Mouse (Mus musculus): ENCODE measurements around the gene Ubqln1. TPM values are rescaled to one million over a fixed set of nuclear protein-coding genes. Genes with fewer than 3 reads are reported as not detected.

The Ubqln1 gene
- polyA plus RNA-seq, 1 experiment from 2014 or later: 137 TPM

- H3K9me3 ChIP-seq: no peaks in the 10 kb centered on the region
- peaks cover 19% of the 10 kb centered on the region for H3K36me3 ChIP-seq
- no peak overlapping the region for H3K27ac ChIP-seq
- no peaks in the 10 kb centered on the region for H3K27me3 ChIP-seq
- no peak overlapping the region for H3K9ac ChIP-seq (replicated peaks)
- 91% methylated on average over 6 of the region's 6 CpGs for WGBS
- no peak for ATAC-seq (ENCODE audit: insufficient number of reproducible peaks, insufficient read depth, low FRiP score, low TSS enrichment, low read depth)
- no peaks in the 10 kb centered on the region for H3K4me1 ChIP-seq (replicated peaks)
- H3K4me2 ChIP-seq: no peak overlapping the region
- no peak overlapping the region for H3K4me3 ChIP-seq (replicated peaks)
Observed at GRCm38 (mm10) chr13:58201343-58201742, 14.1 kb downstream of the Ubqln1 start.

- no peak overlapping the region for H3K4me3 ChIP-seq (replicated peaks)
- no peaks in the 10 kb centered on the region for H3K27me3 ChIP-seq
- H3K9ac ChIP-seq (replicated peaks): no peak overlapping the region
- H3K36me3 ChIP-seq: peaks cover 46% of the 10 kb centered on the region
- no peak overlapping the region for H3K27ac ChIP-seq
- ATAC-seq (ENCODE audit: insufficient number of reproducible peaks, insufficient read depth, low FRiP score, low TSS enrichment, low read depth): no peak
- no peaks in the 10 kb centered on the region for H3K4me1 ChIP-seq (replicated peaks)
- no peak overlapping the region for H3K4me2 ChIP-seq
- no peaks in the 10 kb centered on the region for H3K9me3 ChIP-seq
- 87% methylated on average over 7 of the region's 7 CpGs for WGBS
Observed at GRCm38 (mm10) chr13:58197981-58198640, 17.3 kb downstream of the Ubqln1 start.

GRCm38 (mm10) chr13:58197211-58197610 lies 18.2 kb downstream of the Ubqln1 start:
- WGBS: 87% methylated on average over 3 of the region's 3 CpGs
- Histone ChIP-seq H3K27me3 (no peaks in the 10 kb centered on the region), H3K9me3 (no peaks in the 10 kb centered on the region), H3K9ac (replicated peaks) (no peak overlapping the region), H3K27ac (no peak overlapping the region), H3K4me3 (replicated peaks) (no peak overlapping the region), H3K4me1 (replicated peaks) (no peaks in the 10 kb centered on the region), H3K36me3 (peaks cover 55% of the 10 kb centered on the region), H3K4me2 (no peak overlapping the region)
- ATAC-seq (ENCODE audit: insufficient number of reproducible peaks, insufficient read depth, low FRiP score, low TSS enrichment, low read depth): no peak

GRCm38 (mm10) chr13:58194908-58195307 lies 20.5 kb downstream of the Ubqln1 start:
- Histone ChIP-seq H3K27me3 (no peaks in the 10 kb centered on the region), H3K27ac (no peak overlapping the region), H3K4me3 (replicated peaks) (no peak overlapping the region), H3K36me3 (peaks cover 76% of the 10 kb centered on the region), H3K4me2 (no peak overlapping the region), H3K9me3 (no peaks in the 10 kb centered on the region), H3K9ac (replicated peaks) (no peak overlapping the region), H3K4me1 (replicated peaks) (no peaks in the 10 kb centered on the region)
- no peak for ATAC-seq (ENCODE audit: insufficient number of reproducible peaks, insufficient read depth, low FRiP score, low TSS enrichment, low read depth)
- WGBS: 89% methylated on average over 3 of the region's 3 CpGs

GRCm38 (mm10) chr13:58193221-58193620 lies 22.2 kb downstream of the Ubqln1 start:
- Histone ChIP-seq H3K27me3 (no peaks in the 10 kb centered on the region), H3K4me1 (replicated peaks) (no peaks in the 10 kb centered on the region), H3K9me3 (no peaks in the 10 kb centered on the region), H3K36me3 (peaks cover 90% of the 10 kb centered on the region), H3K4me2 (no peak overlapping the region), H3K4me3 (replicated peaks) (no peak overlapping the region), H3K9ac (replicated peaks) (no peak overlapping the region), H3K27ac (no peak overlapping the region)
- WGBS: 94% methylated on average over 3 of the region's 3 CpGs
- ATAC-seq (ENCODE audit: insufficient number of reproducible peaks, insufficient read depth, low FRiP score, low TSS enrichment, low read depth): no peak

GRCm38 (mm10) chr13:58192146-58192545 lies 23.3 kb downstream of the Ubqln1 start:
- WGBS: 95% methylated on average over 6 of the region's 6 CpGs
- H3K9ac ChIP-seq (replicated peaks): no peak overlapping the region
- peaks cover 90% of the 10 kb centered on the region for H3K36me3 ChIP-seq
- H3K4me1 ChIP-seq (replicated peaks): no peaks in the 10 kb centered on the region
- no peak overlapping the region for H3K4me2 ChIP-seq
- no peak overlapping the region for H3K27ac ChIP-seq
- H3K27me3 ChIP-seq: no peaks in the 10 kb centered on the region
- no peak overlapping the region for H3K4me3 ChIP-seq (replicated peaks)
- H3K9me3 ChIP-seq: no peaks in the 10 kb centered on the region
- no peak for ATAC-seq (ENCODE audit: insufficient number of reproducible peaks, insufficient read depth, low FRiP score, low TSS enrichment, low read depth)

- 97% methylated on average over 14 of the region's 14 CpGs for WGBS
- Histone ChIP-seq H3K9me3 (no peaks in the 10 kb centered on the region), H3K27ac (no peak overlapping the region), H3K4me3 (replicated peaks) (no peak overlapping the region), H3K27me3 (no peaks in the 10 kb centered on the region), H3K4me1 (replicated peaks) (no peaks in the 10 kb centered on the region), H3K36me3 (peaks cover 90% of the 10 kb centered on the region), H3K4me2 (no peak overlapping the region), H3K9ac (replicated peaks) (no peak overlapping the region)
- no peak for ATAC-seq (ENCODE audit: insufficient number of reproducible peaks, insufficient read depth, low FRiP score, low TSS enrichment, low read depth)
Observed at GRCm38 (mm10) chr13:58191516-58191915, 23.9 kb downstream of the Ubqln1 start.

- Histone ChIP-seq H3K9me3 (no peaks in the 10 kb centered on the region), H3K4me2 (no peak overlapping the region), H3K9ac (replicated peaks) (no peak overlapping the region), H3K27ac (no peak overlapping the region), H3K36me3 (peaks cover 86% of the 10 kb centered on the region), H3K4me1 (replicated peaks) (no peaks in the 10 kb centered on the region), H3K4me3 (replicated peaks) (no peak overlapping the region), H3K27me3 (no peaks in the 10 kb centered on the region)
- ATAC-seq (ENCODE audit: insufficient number of reproducible peaks, insufficient read depth, low FRiP score, low TSS enrichment, low read depth): no peak
- 82% methylated on average over 5 of the region's 5 CpGs for WGBS
Observed at GRCm38 (mm10) chr13:58189473-58189872, 26.0 kb downstream of the Ubqln1 start.

GRCm38 (mm10) chr13:58188412-58188811 lies 27.0 kb downstream of the Ubqln1 start:
- H3K27me3 ChIP-seq: no peaks in the 10 kb centered on the region
- no peaks in the 10 kb centered on the region for H3K9me3 ChIP-seq
- no peak for ATAC-seq (ENCODE audit: insufficient number of reproducible peaks, insufficient read depth, low FRiP score, low TSS enrichment, low read depth)
- no peak overlapping the region for H3K4me3 ChIP-seq (replicated peaks)
- no peak overlapping the region for H3K27ac ChIP-seq
- peaks cover 85% of the 10 kb centered on the region for H3K36me3 ChIP-seq
- WGBS: 55% methylated on average over 4 of the region's 4 CpGs
- H3K4me1 ChIP-seq (replicated peaks): no peaks in the 10 kb centered on the region
- no peak overlapping the region for H3K4me2 ChIP-seq
- no peak overlapping the region for H3K9ac ChIP-seq (replicated peaks)

- WGBS: 97% methylated on average over 3 of the region's 3 CpGs
- Histone ChIP-seq H3K27ac (no peak overlapping the region), H3K4me2 (no peak overlapping the region), H3K4me3 (replicated peaks) (no peak overlapping the region), H3K27me3 (no peaks in the 10 kb centered on the region), H3K36me3 (peaks cover 82% of the 10 kb centered on the region), H3K9ac (replicated peaks) (no peak overlapping the region), H3K9me3 (no peaks in the 10 kb centered on the region), H3K4me1 (replicated peaks) (no peaks in the 10 kb centered on the region)
- ATAC-seq (ENCODE audit: insufficient number of reproducible peaks, insufficient read depth, low FRiP score, low TSS enrichment, low read depth): no peak
Observed at GRCm38 (mm10) chr13:58187751-58188150, 27.7 kb downstream of the Ubqln1 start.

- no peak for ATAC-seq (ENCODE audit: insufficient number of reproducible peaks, insufficient read depth, low FRiP score, low TSS enrichment, low read depth)
- peaks cover 82% of the 10 kb centered on the region for H3K36me3 ChIP-seq
- no peaks in the 10 kb centered on the region for H3K4me1 ChIP-seq (replicated peaks)
- H3K27me3 ChIP-seq: no peaks in the 10 kb centered on the region
- no peak overlapping the region for H3K9ac ChIP-seq (replicated peaks)
- WGBS: 77% methylated on average over 8 of the region's 8 CpGs
- H3K4me2 ChIP-seq: no peak overlapping the region
- no peak overlapping the region for H3K27ac ChIP-seq
- H3K4me3 ChIP-seq (replicated peaks): no peak overlapping the region
- no peaks in the 10 kb centered on the region for H3K9me3 ChIP-seq
Observed at GRCm38 (mm10) chr13:58186281-58186680, 29.2 kb downstream of the Ubqln1 start.

GRCm38 (mm10) chr13:58184111-58184510 lies 31.3 kb downstream of the Ubqln1 start:
- H3K27me3 ChIP-seq: no peaks in the 10 kb centered on the region
- H3K36me3 ChIP-seq: peaks cover 84% of the 10 kb centered on the region
- H3K4me3 ChIP-seq (replicated peaks): no peak overlapping the region
- no peak overlapping the region for H3K27ac ChIP-seq
- no peaks in the 10 kb centered on the region for H3K9me3 ChIP-seq
- no peaks in the 10 kb centered on the region for H3K4me1 ChIP-seq (replicated peaks)
- no peak for ATAC-seq (ENCODE audit: insufficient number of reproducible peaks, insufficient read depth, low FRiP score, low TSS enrichment, low read depth)
- no peak overlapping the region for H3K4me2 ChIP-seq
- WGBS: 87% methylated on average over 3 of the region's 3 CpGs
- H3K9ac ChIP-seq (replicated peaks): no peak overlapping the region
